Mouse (Mus musculus): ENCODE data around the gene Skap2.

- no peak for TF ChIP-seq CTCF (IDR thresholded peaks at IDR 0.05; ENCODE audit: borderline replicate concordance, insufficient read depth, low read length)
- no peak for TF ChIP-seq POLR2A (IDR thresholded peaks at IDR 0.05; ENCODE audit: low read depth, low read length)
These were observed 18.8 kb upstream of the Skap2 start for GRCm38 (mm10) chr6:52031181-52031580.

Data from embryonic fibroblast, embryonic 13.5 days (primary cell).